Mouse (Mus musculus) layer of hippocampus, postnatal 25 days (tissue): ENCODE measurements around the gene Zdhhc18. TPM values are rescaled to one million over a fixed set of nuclear protein-coding genes. Genes with fewer than 3 reads are reported as not detected.
A peak's percentile ranks its signal among the peaks of the same experiment; 100 is the strongest.

ENCODE experiments used
- DNase-seq, 2 experiments: peaks; one replicate each; pipeline ENCODE4 v3.0.0; 2022; ENCODE audit warnings: mixed read lengths in 2 of 2, low spot score in 1 of 2; ENCODE audit errors: extremely low spot score in 1 of 2
- total RNA-seq, 2 experiments: library from RNA; stranded (reverse); gene quantifications; 2 replicates each; pipeline ENCODE4 v1.2.3; 2021

The Zdhhc18 gene
- total RNA-seq, 2 experiments from 2014 or later: 33.6 to 39.8 TPM

DNA sequence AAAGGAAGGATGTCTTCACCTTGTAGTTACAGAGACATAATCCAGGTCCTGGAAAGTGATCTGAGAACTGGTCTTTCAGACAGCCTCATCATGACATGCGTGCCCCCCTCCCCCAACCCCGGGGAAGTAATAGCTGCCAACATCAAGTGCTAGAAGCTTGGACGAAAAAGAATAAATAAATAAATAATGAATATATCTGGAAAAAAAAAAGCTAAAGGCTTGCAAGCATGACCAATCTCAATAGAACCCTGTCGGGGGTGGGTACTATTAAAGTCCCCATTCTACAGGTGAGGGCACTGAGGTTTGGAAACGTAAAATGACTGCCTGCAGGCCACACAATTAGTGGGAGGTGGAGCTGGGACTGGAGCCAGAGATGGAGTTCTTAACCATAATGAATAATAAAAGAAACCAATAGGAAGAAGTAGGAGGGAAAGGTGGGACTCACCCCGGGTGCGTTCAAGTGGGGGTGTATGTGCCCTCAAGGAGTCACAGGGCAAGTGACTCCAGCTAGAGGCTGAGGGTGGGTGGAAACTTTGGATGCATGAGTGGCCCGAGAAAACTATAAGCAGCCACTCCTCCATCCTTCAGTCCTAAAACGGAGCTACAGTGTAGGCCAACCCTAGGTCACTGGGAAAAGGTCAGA lies 18.1 kb downstream of the Zdhhc18 start:
- no peak for DNase-seq

DNA sequence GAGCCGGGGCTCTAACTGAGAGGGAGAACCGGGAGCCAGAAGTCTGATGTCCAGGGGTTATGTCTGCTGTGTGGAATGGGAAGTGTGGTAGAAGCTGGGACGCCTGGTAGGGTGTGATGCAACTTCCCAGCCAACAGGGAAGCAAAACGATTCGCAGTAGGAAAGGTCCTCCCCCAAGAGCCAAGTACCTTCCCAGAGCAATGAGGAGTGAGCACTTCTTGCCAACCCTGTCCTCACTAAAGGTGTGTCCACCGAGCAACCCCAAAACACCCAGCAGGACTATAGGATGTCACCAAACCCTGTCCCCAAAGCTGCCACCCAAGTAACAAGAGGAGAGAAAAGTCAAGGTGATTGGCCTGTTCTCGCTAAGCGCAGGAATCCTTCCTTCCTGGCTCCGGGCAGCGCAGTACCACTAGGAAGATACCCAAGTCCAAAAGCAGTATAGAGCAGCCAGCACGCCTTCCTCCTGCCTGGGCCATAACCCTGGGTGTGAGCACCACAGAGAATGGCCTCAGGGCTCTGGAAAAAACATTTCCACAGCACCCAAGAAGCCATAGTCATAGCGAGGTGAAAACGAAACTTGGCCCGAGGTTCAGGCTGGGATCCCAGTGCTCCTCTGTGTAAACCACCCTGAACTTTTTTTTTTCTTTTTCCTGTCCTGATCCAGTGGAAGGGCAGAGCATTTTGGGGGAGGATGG lies 18.7 kb downstream of the Zdhhc18 start:
- no peak for DNase-seq

DNA sequence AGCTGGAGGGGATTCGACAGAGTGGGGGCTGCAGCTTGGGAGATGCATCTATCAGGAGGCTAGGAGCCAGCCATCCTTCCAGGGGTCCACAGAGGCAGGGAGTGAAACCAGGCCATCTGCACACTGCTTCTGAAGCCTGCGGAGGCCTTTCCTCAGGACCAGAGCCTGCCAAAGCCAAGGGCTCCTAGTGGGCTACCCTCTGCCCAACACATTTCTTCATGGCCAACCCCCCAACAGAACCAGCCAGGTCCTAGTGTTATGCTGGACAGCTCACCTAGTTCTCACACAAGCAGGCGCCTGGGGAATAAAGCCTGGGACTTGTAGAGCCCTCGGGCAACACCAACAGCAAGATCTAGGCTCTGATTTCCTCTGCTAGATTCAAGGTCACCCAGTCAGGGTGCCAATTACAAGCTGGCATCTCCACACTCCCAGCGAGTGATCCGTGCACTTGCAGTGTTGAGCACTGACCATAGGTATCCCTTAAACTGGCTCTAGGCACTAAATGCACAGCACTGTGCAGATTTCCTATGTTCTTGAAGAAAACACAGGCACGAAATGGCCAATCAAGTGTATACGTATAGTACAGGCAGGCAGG lies 19.5 kb downstream of the Zdhhc18 start:
- no peak for DNase-seq

DNA sequence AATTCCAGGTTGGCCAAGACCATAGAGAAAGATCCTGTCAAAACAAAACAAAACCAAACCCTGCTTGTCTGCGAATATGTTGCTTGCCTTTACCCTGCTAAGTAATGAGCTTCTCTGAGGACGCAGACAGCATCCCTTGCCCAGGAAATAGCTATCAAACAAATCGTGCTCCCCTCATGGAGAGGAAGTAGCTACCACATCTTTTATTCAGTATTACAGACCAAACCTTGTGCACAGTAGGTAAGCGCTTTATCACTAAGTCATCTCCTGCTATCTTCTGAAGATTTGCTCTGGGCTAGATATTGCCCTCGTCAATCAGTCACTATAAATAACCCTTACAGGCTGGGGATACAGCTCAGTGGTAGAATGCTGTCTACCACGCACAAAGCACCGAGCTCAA lies 20.8 kb downstream of the Zdhhc18 start:
- DNase-seq: no peak

DNA sequence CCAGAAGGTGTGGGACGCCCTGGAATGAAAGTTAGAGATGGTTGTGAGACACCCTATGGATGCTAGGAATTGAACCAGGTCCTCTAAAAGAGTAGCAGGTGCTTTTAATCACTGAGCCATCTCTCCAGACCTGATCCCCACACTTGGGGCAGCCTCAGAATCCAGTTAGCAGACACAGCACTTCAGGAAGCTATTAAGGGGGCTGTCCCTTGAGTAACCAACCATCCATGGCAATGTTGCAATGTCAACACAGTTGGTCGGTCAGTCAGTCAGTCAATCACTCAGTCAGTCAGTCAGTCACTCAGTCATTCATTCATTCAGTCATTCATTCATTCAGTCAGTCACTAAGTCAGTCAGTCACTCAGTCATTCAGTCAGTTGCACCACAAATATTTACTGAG lies 21.4 kb downstream of the Zdhhc18 start:
- no peak for DNase-seq

DNA sequence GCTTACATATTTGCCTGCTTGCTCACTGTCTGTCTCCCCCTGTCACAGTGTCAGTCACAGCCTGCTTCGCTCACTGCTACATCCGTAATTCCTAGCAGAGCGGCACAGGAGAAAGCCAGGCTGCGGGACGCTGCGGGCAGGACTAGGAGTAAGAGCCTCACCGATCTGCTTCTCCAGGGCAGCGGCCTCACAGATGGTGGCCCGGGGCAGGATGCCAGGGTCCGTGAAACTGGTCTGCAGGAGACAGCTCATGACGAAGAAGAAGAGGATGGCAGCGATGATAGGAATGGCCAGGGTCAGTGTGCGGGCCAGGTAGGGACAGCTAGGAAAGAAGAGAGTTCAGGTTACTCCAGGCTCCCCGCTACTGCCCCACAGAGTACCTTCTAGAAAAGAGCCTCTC lies 22.9 kb downstream of the Zdhhc18 start:
- DNase-seq: no peak

DNA sequence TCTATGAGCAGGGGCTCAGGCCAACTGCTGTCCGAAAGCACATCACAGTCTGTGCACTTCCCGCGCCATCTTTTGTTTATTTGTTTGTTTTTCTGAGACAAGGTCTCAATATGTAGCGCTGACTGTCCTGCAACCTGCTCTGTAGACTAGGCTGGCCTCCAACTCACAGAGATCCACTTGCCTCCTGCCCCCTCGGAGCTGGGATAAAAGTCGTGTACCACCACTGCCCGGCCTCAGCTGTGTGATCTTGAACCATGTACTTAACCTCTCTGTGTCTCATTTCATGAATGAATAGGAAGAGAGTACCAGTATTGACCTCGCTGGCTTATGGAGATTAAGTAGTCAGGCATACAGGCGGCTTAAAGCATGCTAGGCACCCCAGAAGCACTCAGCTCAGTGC lies 23.3 kb downstream of the Zdhhc18 start:
- no peak for DNase-seq

DNA sequence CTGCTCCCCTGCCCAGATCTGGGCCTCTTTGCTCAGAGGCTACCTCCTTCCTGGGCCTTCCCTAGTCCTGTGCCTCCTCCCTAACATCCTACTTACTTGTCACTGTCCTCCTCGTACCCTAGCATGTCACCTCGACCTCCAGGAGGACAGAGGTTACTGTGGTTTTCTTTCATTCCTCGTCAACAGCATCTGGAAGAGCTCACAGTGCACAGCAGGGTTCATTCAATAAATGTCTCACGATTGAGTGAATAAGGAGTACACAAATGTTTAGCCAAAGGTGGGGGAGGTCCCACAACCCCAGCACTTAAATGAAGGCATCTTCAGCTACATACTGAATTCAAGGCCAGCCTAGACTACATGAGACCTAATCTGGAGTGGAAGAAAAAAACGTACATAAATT lies 23.7 kb downstream of the Zdhhc18 start:
- DNase-seq: no peak

DNA sequence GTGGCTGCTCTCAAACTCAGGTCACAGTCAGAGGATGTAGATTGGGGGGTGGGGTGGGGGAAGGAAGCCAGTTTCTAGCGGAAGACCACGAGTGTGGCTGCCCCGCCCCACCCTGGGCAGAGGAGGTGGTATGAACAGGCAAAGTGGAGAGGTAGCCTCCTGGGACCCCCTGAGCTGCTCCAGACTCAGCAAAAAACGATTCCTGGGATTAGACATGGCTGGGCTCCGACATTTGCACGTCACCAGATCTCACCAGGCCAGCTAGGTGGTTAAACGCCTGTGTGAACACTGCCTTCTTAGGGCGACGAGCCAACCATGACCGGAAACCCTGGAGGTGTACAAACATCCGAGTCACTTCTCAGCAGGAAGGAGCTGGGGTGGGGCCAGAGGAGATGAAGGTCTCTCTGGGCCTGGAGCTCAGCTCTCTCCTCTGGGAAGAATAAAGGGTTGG lies 24.3 kb downstream of the Zdhhc18 start:
- DNase-seq: no peak

DNA sequence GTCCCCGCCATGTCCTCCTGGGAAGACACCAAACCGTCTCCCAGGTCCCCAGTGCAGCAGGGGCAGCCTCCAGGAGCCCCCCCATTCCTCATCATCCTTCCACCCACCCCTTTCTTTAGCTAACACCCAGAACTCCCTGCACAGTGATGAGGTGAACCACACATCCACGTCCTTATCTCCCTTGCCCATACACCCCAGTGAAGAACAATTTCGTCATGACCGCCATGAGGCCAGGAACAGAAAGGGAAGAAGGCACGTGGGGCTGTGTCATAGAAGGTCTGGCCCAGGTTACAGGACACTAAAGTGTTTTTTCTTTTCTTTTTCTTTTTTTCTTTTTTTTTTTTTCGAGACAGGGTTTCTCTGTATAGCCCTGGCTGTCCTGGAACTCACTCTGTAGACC lies 25.1 kb downstream of the Zdhhc18 start:
- no peak for DNase-seq

DNA sequence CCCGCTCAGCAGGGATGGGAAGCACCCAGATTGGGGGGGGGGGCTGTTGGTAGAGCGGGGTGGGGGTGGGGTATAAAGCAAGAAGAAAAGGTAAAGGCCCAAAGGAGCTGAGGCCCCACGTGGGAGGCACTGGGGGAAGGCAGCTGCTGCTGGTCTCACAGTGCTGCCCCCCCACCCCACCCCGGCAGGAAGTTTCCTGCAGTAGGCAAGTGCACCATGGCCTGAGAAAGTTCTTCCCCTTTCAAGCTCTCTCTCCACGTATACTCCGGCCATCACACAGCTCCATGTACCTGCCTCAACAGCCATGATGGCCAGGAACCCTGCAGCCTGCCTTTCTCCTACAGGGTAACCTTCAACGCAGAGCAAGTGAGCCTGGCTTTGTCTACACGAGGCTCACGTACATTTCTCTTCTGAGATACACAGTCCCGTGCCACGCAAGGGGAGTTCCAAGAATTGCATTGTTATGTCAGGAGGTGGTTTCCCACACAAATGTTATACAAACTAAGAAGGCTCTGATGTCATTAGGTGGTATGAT lies 27.7 kb downstream of the Zdhhc18 start:
- DNase-seq: no peak

DNA sequence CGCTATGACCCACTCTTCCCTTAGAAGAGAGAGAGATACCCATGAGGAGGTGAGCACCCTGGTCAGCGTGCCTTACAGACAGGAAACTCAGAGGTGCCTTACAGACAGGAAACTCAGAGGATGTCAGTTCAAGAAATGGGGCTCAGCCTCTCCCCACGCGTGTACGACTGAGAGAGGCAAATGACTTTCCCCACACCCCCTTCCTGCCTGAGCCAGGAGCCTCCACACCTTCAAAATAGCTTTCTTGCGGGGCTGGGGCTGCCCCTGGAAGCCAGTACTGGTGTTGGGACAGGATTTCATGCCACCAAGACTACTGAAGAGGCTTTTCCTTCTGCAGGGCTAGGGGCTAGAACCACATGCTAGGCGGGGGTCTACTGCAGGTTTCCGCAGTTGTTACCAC lies 29.3 kb downstream of the Zdhhc18 start:
- no peak for DNase-seq

DNA sequence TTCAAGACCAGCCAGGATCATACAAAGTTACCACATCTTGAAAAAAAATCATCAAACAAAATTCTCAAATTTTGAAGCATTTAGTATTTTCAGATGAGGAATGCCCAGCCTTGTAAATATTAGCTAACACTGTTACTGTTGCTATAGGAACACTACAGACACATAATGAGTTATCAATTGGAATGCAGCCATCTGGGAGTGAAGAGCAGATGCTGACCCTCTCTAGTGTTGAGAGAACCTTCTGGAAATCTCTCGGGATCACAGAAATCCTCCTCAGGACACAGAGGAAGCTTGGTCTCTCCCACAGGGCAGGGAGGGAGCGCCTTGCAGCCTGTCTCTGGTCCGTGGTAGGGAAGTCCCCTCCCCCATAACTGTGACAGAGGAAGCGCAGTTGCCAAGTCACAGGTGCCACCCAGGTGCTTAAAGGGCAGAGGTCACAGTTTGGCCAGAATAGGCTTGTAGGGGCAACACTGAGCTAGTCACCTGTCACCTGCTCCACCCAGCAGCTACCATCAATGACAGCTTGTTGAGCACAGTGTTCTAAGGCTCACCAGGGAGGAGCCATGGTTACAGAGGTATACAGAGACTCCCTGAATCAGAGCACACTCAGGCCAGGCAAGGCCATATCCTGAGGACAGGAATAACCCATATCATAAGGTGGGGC lies 30.3 kb downstream of the Zdhhc18 start:
- no peak for DNase-seq

DNA sequence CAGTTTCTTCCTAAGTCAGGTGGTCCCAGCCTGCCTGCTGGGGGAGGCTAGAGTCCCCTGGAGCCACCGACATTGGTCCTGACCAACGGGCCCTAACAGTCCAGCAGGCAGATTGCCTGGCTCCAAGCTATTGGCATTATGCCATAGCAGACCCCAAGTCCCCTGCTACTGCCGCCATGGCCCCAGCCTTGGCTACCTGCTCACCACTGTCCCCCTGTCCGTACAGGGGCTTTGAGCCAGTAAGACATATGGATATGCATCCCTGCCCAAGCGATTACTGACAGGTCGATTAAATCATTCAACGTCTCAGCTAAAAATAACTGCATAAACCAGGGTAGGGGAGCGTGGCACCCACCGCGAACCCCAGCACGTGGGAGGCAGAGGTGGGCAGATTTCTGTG lies 32.0 kb downstream of the Zdhhc18 start:
- DNase-seq: no peak

DNA sequence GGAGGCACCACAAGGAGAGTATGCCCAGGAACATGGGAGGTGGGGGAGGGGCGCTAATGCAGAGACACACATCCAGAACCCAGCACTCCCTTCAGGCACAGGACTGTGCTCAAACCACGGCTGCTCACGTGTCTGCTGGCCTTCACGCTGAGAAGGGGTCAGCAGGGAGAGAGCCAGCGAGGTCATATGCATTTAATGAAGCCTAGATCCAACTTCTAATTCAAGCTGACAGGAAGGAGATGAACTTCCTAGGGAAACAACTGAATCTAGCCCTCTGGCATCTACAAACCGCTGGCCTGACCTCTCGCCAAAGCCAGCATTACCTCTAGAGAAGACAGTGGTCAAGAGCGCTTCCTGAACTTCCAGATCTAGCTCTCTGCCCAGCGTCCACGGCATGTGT lies 34.5 kb downstream of the Zdhhc18 start:
- no peak for DNase-seq

DNA sequence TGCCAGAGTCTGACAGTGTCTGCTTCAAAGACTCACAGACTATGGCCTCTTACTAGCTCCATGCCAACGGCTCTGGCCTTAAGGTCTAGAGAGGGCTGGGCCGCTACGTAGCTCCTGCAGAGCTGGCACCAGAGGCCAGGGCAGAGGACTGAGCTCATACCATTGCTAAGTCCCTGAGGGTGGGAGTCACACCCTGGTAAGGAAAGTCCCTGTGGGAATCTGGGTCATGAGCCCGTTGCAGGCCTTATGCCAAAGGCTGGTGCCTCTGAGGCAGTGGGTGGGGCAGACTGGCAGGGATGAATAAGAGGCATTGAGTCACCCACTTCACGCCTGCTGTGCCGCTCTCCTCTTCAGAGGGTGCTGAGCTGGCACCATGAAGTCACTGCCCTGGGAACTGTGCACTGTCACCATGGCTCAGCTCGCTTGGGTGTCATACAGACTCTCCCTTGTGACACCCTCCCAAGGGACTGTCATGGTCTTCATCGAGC lies 35.6 kb downstream of the Zdhhc18 start:
- DNase-seq: no peak

DNA sequence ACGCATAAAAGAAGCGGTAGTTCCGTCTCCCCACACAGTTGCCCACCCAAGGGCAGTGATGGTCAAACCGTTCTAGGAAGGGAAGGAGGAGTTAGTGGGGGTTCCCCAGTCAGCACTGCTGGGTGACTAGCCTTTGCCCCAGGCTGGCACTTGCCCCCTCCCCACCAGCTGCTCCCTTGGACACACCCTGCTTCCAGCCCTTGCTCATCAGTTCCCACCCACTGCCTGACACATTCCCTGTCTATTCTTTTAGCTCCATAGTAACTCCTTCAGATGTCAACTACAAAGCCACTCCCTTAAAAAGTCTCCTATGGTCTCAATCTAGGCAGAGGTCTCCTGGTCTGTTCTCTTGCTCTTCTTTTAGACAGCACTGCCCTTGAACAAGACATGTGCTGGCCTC lies 36.1 kb downstream of the Zdhhc18 start:
- no peak for DNase-seq

DNA sequence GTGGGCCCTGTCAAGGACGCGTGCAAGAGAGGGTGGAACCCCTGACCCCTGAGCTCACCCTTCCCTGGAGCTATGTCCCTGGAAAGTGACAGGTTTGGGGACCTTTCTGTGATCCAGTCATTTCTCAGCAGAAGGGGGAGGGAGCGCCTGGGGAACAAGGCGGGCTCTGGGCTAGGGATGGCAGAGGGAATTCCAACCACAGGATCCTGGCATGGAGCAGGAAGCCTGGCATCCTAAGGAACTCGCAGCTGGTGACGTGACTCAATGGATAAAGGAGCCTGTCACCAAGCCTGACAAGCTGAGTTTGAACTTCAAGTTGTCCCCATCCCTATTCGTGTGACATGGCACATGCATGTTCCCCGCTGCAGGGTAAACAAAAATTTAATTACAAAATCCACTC lies 36.9 kb downstream of the Zdhhc18 start:
- DNase-seq: no peak

DNA sequence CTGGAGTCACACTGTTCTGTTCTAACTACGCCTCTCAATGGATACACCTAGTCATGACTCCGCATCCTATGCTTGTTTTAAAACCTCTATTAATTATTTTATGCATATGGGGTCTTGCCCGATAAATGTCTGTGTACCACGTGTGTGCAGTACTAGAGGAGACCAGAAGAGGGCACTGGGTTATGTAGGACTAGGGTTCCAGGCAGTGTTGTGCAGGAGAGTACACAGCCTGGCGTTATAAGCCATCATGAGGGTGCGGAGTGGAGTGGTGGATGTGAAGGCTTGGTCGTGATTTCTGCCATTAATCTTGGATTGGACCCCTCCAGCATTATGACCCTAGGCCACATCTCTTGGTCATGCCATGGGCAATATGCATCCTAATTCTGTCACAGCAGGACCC lies 37.5 kb downstream of the Zdhhc18 start:
- no peak for DNase-seq

DNA sequence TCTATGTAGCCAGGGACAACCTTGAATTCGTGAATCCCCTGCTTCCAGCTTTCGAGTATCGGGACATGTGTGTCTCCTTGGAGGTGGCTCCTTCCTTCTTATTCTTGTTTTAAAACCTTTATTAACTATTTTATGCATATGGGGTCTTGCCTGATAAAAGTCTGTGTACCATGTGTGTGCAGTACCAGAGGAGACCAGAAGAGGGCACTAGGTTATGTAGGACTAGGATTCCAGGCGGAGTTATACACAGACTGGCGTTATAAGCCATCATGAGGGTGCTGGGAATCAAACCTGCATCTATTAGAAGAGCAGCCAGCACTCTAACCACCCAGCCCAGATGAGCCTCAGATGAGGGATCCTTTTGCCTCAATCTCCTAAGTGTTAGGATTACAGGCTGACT lies 38.1 kb downstream of the Zdhhc18 start:
- no peak for DNase-seq

DNA sequence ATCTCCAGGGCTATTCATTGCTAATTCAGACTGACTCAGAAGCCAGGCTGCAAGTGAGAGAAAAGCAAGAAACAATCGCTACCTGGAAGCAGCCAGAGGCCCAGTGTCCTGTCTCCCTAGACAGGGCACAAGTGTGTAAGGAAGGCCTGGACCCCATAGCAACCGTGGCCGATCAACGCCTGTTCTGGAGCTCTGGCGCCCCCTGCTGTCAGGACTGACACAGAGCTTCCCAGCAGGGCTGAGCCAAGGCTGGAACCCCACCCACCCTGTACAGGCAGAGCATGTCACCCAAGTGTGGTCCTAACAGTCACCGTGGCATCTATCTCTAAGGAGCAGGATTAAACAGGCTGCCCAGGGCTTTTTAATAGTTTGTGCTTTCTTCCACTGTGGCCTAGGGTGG lies 40.2 kb downstream of the Zdhhc18 start:
- DNase-seq: peak; percentile 65 to 89
